Mouse (Mus musculus) gastrocnemius, adult 2 months (tissue): ENCODE measurements at regions not wholly inside any gene's neighbourhood (a gene's known extent, or its start where the extent isn't known, plus 50 kb on each side); places are given as distances from the start of the nearest gene placed in this dataset.
"Not testable (repeated sequence)": the region's sequence is repeated elsewhere in the genome, so short reads cannot be mapped to it uniquely, and the experiment has no call there.

Experiments used
- DNase-seq: peaks from one replicate; pipeline ENCODE4 v3.0.0; 2022
- H3K27ac ChIP-seq: fragments of 200-600 bp; 2 replicates; pipeline ENCODE4 v1.8.1; 2022; ENCODE audit warnings: mild to moderate bottlenecking
- H3K4me3 ChIP-seq: fragments of 200-600 bp; 2 replicates; pipeline ENCODE4 v1.8.1; 2022; ENCODE audit warnings: mild to moderate bottlenecking, moderate library complexity
- CTCF ChIP-seq: fragments of 200-600 bp; IDR thresholded peaks from 2 replicates; pipeline ENCODE4 v1.8.1; 2022; ENCODE audit warnings: antibody characterized with exemption, mild to moderate bottlenecking, moderate library complexity
- intact Hi-C: fragments of 180-260 bp; cut with DNase I; formaldehyde crosslinking; loops from one replicate; pipeline ENCODE4 v1.15.1; 2025

- DNase-seq = no peak
- Histone ChIP-seq H3K4me3 (no peak overlapping the region), H3K27ac (no peak overlapping the region)
- no peak for TF ChIP-seq CTCF
- intact Hi-C loops = no loop called here
Measured at GRCm38 (mm10) chr11:56505068-56505467, 464.3 kb upstream of the Nmur2 start.

- TF ChIP-seq CTCF = no peak
- H3K27ac ChIP-seq = no peak overlapping the region
- no peak overlapping the region for H3K4me3 ChIP-seq
- DNase-seq = no peak
- intact Hi-C loops = no loop called here
Measured at GRCm38 (mm10) chr11:56514941-56515340, 474.1 kb upstream of the Nmur2 start.

GRCm38 (mm10) chr11:56518486-56518885, 477.7 kb upstream of the Nmur2 start:
- DNase-seq = no peak
- Histone ChIP-seq H3K4me3 (no peak overlapping the region), H3K27ac (no peak overlapping the region)
- intact Hi-C loops = no loop called here
- TF ChIP-seq CTCF = no peak

- Histone ChIP-seq H3K27ac (no peak overlapping the region), H3K4me3 (no peak overlapping the region)
- DNase-seq = no peak
- intact Hi-C loops = no loop called here
- TF ChIP-seq CTCF = no peak
Measured at GRCm38 (mm10) chr11:56550736-56551135, 460.5 kb upstream of the Gria1 start.

- no peak overlapping the region for H3K4me3 ChIP-seq
- intact Hi-C loops = no loop called here
- DNase-seq = peak; percentile 13
- no peak overlapping the region for H3K27ac ChIP-seq
- no peak for TF ChIP-seq CTCF
Measured at GRCm38 (mm10) chr11:56556332-56556731, 454.9 kb upstream of the Gria1 start.

GRCm38 (mm10) chr11:56580028-56580427, 431.2 kb upstream of the Gria1 start:
- no peak overlapping the region for H3K27ac ChIP-seq
- TF ChIP-seq CTCF = no peak
- no peak overlapping the region for H3K4me3 ChIP-seq
- intact Hi-C loops = no loop called here
- DNase-seq = no peak

GRCm38 (mm10) chr11:56583054-56583453, 428.1 kb upstream of the Gria1 start:
- Histone ChIP-seq H3K27ac (no peak overlapping the region), H3K4me3 (no peak overlapping the region)
- intact Hi-C loops = no loop called here
- DNase-seq = no peak
- TF ChIP-seq CTCF = no peak

- H3K27ac ChIP-seq, intact Hi-C loops, DNase-seq, H3K4me3 ChIP-seq: not testable (repeated sequence)
Measured at GRCm38 (mm10) chr11:56593435-56593834, 417.8 kb upstream of the Gria1 start.

GRCm38 (mm10) chr11:56603742-56604141, 407.4 kb upstream of the Gria1 start:
- TF ChIP-seq CTCF = no peak
- no peak for DNase-seq
- intact Hi-C loops = no loop called here
- no peak overlapping the region for H3K4me3 ChIP-seq
- H3K27ac ChIP-seq = no peak overlapping the region

- intact Hi-C loops = no loop called here
- DNase-seq = no peak
- TF ChIP-seq CTCF = no peak
- Histone ChIP-seq H3K4me3 (no peak overlapping the region), H3K27ac (no peak overlapping the region)
Measured at GRCm38 (mm10) chr11:56627659-56628058, 383.5 kb upstream of the Gria1 start.

GRCm38 (mm10) chr11:56633445-56633844, 377.7 kb upstream of the Gria1 start:
- no peak for TF ChIP-seq CTCF
- Histone ChIP-seq H3K27ac (no peak overlapping the region), H3K4me3 (no peak overlapping the region)
- DNase-seq = no peak
- intact Hi-C loops = no loop called here

- Histone ChIP-seq H3K27ac (no peak overlapping the region), H3K4me3 (no peak overlapping the region)
- TF ChIP-seq CTCF = no peak
- intact Hi-C loops = no loop called here
- DNase-seq = no peak
Measured at GRCm38 (mm10) chr11:56636606-56637226, 374.5 kb upstream of the Gria1 start.

GRCm38 (mm10) chr11:56641716-56642115, 369.5 kb upstream of the Gria1 start:
- H3K4me3 ChIP-seq = no peak overlapping the region
- intact Hi-C loops = no loop called here
- DNase-seq = no peak
- TF ChIP-seq CTCF = no peak
- no peak overlapping the region for H3K27ac ChIP-seq
